Mouse (Mus musculus) gastrocnemius, adult 18-20 months (tissue): Measurements from ENCODE around the gene Mrpl57. TPM values are rescaled to one million over a fixed set of nuclear protein-coding genes. Genes with fewer than 3 reads are reported as not detected.

Experiments used
- DNase-seq: peaks from one replicate; pipeline ENCODE4 v3.0.0; 2021; ENCODE audit warnings: low spot score
- microRNA-seq: library from miRNA; unstranded; fragments of <30 nt; microRNA quantifications from one replicate; pipeline ENCODE4 v1.2.0, GENCODE M21; 2021
- total RNA-seq, 2 experiments: library from RNA; stranded (reverse); gene quantifications; 2 replicates each; pipeline ENCODE4 v1.2.3; 2021

Gene Mrpl57
- total RNA-seq, 2 experiments from 2014 or later = 59.7 to 72.0 TPM

GRCm38 (mm10) chr14:57858601-57859000 is 32.6 kb downstream of the Mrpl57 start:
- DNase-seq = no peak

- DNase-seq = no peak
Measured at GRCm38 (mm10) chr14:57859520-57859919, 33.5 kb downstream of the Mrpl57 start.

GRCm38 (mm10) chr14:57861987-57862412 is 36.0 kb downstream of the Mrpl57 start:
- DNase-seq = no peak

- DNase-seq = no peak
Measured at GRCm38 (mm10) chr14:57863129-57863528, 37.1 kb downstream of the Mrpl57 start.

DNA sequence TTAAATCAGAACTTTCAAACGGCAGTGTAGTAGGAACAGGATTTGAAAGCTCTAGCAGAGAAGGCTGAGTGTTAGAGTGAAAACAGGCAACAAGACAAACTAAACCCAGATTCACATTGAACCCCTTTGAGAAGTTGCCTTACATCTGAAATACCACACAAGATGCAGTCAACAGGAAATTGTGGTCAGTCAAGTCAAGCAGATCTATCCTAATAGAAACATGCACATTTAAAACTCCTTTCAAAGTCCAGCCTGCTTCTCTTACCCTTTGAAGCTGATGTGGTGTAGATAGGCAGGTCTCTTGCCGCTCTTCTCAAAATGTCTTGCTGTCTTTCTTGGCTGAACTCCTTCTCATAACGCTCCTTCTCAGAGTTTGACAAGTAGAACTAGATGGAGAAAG is 39.2 kb downstream of the Mrpl57 start:
- no peak for DNase-seq

GRCm38 (mm10) chr14:57866676-57867276 is 40.7 kb downstream of the Mrpl57 start:
- no peak for DNase-seq

- DNase-seq = no peak
Measured at GRCm38 (mm10) chr14:57877921-57878320, 51.9 kb downstream of the Mrpl57 start.

Small RNA genes within 50 kb of the gene (microRNA-seq; reads per million reads assigned to microRNA genes)
- not detected for gene Mir3077

Other genes starting within 250 kb of the Mrpl57 start
- gene Xpo4, start 160.8 kb upstream of the Mrpl57 start, total RNA-seq = 10 to 100 TPM; 10.1 to 10.9 TPM
- under 1 TPM; 0.96 to 1.00 TPM for gene Gm49361, start 80.1 kb upstream of the Mrpl57 start, total RNA-seq
- 10 to 100 TPM; 18.4 to 18.9 TPM for gene Lats2, start 67.8 kb upstream of the Mrpl57 start, total RNA-seq
- 10 to 100 TPM; 55.0 to 57.2 TPM for gene Sap18, start 28.1 kb upstream of the Mrpl57 start, total RNA-seq
- not detected for gene Ska3, start within 50 bp of the Mrpl57 start, total RNA-seq
- 1 to 10 TPM; 3.5 to 4.3 TPM for gene Zdhhc20, start 64.0 kb downstream of the Mrpl57 start, total RNA-seq
- gene Micu2, start 173.0 kb downstream of the Mrpl57 start, total RNA-seq = 10 to 100 TPM; 37.1 to 43.6 TPM
- gene Fgf9, start 244.3 kb downstream of the Mrpl57 start, total RNA-seq = 1 to 10 TPM in 1 of 2 experiments, under 1 TPM in 1; 0.57 to 2.5 TPM